Mouse (Mus musculus): ENCODE data around the gene Lyrm9.
"Not testable (repeated sequence)": the region's sequence is repeated elsewhere in the genome, so short reads cannot be mapped to it uniquely, and the experiment has no call there.

Gene Lyrm9

DNA sequence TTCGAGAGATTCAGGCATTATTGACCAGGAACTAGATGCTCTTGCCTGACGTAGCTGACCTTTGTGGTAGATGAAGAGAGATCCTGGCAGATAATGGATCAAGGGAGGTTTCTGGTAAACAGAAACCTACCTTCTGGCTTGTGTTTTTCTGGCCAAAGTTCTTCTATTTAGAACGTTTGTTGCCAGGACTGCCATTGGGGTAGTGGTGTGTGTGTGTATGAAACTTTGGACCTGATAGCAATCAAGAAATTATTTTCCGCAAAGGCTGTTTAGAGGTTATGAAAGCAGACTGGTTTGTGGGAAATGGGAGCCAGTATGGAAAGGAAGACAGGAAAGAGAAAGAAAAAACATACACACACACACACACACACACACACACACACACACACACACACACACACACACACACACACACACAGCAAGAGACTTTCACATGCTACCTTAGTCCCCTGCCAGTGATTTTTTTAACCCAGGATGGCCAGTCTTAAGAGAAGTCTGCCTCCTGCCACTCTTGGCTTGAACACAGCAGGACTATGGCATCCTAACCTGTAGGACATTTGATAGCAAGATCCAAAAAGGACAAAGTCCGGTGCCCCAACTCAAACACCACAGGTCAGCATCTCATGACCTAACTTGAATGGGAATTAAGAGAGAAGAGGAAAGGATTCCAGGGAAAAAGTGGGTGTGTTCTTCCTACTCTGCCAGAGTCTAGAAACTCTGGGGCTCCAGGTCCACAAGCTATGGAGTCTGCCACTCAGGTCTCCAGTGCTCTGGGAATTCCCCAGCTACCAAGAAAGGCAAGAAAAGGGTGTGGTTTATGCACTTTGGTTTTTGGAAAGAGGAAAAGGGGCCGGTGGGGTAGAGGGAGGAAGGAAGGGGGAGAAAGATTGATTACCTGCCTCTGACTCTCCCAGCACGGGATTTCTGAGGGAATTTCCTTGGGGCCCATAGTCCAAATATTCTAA lies 21.8 kb downstream of the Lyrm9 start:
- intact Hi-C loops (cut with DNase I) = no loop called here

DNA sequence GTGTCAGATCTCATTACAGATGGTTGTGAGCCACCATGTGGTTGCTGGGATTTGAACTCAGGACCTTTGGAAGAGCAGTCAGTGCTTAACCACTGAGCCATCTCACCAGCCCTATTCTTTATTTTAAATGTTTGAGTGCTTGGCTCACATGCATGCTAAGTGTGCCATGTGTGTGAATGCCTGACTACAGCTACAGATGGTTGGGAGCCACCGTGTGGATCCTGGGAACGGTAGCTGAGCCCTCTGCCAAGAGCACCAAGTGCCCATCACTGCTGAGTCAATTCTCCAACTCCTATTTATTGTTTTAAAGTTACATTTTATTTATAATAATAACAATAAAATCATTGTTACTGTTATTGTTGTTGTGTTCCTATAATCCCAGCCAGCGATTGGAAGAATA lies 23.5 kb downstream of the Lyrm9 start:
- intact Hi-C loops (cut with DNase I) = no loop called here

GRCm38 (mm10) chr11:78851216-78851870 lies 25.0 kb downstream of the Lyrm9 start:
- intact Hi-C loops (cut with DNase I) = no loop called here

DNA sequence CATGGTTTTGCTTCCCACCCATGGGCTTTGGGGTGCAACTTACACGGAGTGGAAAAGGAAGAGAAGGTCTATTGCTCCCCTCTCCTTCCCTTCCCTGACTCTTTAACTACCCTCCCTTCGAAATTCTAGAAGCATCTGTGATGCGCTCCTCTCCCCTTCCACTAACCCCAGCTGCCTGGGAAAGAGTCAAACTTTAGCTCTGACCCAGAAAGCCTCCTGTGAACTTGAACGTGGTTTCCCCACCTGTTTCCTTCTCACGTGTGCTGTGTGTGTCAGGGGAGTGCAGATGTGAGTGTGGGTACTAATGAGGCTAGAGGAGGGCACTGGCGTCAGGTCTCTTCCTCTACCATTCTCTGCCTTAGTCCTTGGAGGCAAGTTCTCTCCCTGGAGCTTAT lies 25.5 kb downstream of the Lyrm9 start:
- intact Hi-C loops (cut with DNase I) = no loop called here

DNA sequence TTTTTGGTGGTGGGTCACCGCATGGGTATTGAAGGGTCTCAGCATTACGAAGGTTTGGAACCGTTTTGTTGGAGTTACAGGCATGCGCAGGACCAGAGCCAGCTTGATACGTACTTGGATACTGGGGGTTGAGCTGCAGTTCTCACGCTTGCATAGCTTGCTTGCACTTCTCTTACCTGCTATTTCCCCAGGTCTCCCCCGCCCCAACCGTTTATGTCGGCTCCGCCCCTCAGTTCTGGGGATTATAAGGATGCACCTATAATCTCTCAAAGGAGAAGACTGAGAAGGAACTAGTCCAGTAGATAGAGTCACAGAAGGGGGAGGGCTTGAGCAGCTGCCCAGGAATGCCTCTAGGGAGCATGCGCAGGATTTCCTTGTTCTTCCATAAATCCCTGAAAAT lies 26.1 kb downstream of the Lyrm9 start:
- intact Hi-C loops (cut with DNase I) = no loop called here

DNA sequence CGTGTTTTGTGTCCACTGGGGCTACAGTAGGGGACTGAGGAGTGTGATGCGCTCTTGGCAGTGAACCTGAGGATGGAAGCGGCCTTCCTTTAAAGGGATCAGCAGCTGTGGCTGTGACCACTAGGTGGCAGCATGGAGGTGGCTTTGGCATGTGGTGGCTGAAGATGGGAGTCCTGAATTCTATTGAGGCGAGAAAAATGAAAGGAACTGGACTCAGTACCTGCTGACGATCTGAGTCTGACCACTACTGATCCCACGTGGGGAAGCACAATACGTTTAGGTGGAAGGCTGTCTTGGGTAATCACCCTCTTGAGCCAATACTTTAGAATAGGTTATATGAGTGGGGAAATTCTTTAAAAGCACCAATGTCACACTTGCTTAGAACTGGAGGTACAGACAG lies 29.9 kb downstream of the Lyrm9 start:
- intact Hi-C loops (cut with DNase I) = loop anchor here (2.0 to 5.0 kb wide), 3 partner anchors 41 to 98 kb away; no protein-coding TSS in a partner anchor

DNA sequence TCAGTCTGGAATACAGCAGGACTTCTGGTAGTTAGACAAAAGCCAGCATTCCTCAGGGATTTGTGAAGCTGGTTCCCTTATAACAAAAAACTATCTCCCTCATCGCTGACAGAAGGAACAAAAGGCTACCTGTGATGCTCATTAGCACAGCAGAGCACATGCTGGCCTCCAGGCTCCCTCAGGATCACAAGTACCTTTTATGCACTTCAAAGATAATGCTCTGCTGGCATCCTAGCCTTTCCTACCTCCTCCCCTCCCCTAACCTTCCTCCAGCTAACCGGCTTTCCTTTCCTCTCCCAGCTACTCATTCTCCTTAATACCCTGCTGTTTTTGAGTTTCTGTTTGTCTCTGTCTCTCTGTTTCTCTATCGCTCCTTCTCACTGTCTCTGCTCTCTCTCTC lies 31.2 kb downstream of the Lyrm9 start:
- intact Hi-C loops (cut with DNase I) = loop anchor here (2.0 to 5.0 kb wide), 3 partner anchors 40 to 97 kb away; no protein-coding TSS in a partner anchor

DNA sequence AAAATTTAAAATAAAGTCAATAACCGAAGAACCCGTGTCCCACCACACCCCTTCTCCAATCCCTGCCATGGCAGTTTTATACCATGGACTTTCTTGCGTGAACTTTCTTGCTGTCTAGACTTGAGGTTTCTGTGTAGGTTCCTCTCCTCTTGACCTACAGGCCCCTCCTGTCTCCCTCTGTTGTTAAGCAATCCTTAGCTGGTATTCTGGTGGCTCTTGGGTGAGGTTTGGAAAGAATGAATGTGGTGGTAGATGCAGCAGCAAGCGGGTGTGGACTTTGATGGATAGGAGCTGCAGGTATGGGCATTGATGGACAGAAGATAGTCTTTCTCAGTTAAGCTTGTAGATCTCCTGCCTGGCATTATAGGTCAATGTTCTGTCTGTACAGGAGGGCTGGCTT lies 37.5 kb downstream of the Lyrm9 start:
- intact Hi-C loops (cut with DNase I) = no loop called here

DNA sequence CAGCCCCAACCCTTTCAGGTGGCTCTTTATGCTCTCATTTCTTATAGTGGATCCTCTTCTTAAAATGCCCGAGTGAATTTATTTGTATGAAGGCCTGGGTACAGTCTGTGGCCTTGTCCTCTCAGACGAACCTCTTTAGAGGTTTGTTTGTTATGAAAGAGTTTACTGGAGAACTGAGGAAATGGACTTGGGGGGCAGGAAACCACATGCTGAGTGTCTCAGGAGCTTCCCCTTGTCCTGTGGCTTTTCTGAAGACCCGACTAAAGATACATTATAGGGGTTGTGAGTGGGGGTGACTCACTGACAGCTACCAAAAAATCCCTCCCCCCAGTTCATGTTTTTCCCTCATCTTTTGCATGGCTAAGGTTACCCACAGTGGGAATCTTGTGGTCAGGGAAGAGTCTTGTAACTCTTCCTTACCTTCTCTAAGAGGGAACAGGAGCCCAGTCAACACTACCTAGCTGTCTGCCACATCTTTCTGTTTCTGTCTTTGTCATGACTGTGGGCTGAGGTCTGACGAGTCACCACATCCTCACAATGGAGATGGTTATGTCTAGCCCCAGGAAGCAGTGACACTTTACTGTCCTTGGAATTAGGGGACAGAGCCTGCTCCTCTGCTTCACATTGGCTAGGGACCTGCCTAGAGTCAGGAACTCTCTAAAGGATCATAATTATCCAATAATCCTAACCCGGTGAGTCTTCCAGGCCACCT lies 38.3 kb downstream of the Lyrm9 start:
- intact Hi-C loops (cut with DNase I) = no loop called here

DNA sequence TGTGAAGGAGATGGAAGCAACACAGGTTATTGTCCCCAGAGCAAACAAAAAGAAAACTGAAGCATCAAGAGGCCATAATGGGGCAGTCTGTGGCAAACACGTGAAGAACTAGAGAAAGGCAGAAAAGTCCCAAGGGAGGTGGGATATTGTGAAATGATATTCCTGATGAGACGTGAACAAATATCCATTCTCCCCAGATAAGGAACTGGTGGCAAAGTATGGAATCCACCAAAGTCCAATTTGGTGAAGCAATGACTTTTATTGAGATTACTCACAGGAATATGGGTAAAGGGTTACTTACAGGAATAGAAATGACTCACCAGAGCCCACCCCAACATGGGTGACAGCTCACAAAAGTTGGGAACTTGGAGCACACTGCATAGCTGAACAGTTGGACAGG lies 38.9 kb downstream of the Lyrm9 start:
- intact Hi-C loops (cut with DNase I) = no loop called here

- intact Hi-C loops (cut with DNase I) = no loop called here
These were observed 40.1 kb downstream of the Lyrm9 start for GRCm38 (mm10) chr11:78866486-78866885.

GRCm38 (mm10) chr11:78867696-78868095 lies 41.3 kb downstream of the Lyrm9 start:
- intact Hi-C loops (cut with DNase I) = no loop called here

- intact Hi-C loops (cut with DNase I) = not testable (repeated sequence)
These were observed 42.8 kb downstream of the Lyrm9 start for GRCm38 (mm10) chr11:78869205-78869604.

DNA sequence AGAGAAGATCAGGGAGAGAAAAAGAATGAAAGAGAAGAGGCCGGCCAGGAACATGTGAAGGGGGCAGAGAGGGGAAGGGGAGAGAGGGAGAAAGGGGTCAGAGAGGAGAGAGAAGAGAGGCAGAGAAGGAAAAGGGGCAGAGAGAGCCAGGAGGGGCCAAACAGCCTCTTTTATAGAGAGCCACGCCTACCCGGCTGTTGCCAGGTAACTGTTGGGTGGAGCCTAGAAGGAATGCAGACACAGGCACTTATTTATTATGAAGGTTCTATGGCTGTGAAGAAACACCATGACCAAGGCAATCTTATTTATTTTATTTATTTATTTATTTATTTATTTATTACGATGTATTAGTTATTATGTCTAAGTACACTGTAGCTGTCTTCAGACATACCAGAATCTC lies 44.5 kb downstream of the Lyrm9 start:
- intact Hi-C loops (cut with DNase I) = no loop called here

- intact Hi-C loops (cut with DNase I) = no loop called here
These were observed 46.4 kb downstream of the Lyrm9 start for GRCm38 (mm10) chr11:78872782-78873181.

- intact Hi-C loops (cut with DNase I) = no loop called here
These were observed 53.3 kb downstream of the Lyrm9 start for GRCm38 (mm10) chr11:78879727-78880126.

- intact Hi-C loops (cut with DNase I) = no loop called here
These were observed 60.3 kb downstream of the Lyrm9 start for GRCm38 (mm10) chr11:78886693-78887092.

DNA sequence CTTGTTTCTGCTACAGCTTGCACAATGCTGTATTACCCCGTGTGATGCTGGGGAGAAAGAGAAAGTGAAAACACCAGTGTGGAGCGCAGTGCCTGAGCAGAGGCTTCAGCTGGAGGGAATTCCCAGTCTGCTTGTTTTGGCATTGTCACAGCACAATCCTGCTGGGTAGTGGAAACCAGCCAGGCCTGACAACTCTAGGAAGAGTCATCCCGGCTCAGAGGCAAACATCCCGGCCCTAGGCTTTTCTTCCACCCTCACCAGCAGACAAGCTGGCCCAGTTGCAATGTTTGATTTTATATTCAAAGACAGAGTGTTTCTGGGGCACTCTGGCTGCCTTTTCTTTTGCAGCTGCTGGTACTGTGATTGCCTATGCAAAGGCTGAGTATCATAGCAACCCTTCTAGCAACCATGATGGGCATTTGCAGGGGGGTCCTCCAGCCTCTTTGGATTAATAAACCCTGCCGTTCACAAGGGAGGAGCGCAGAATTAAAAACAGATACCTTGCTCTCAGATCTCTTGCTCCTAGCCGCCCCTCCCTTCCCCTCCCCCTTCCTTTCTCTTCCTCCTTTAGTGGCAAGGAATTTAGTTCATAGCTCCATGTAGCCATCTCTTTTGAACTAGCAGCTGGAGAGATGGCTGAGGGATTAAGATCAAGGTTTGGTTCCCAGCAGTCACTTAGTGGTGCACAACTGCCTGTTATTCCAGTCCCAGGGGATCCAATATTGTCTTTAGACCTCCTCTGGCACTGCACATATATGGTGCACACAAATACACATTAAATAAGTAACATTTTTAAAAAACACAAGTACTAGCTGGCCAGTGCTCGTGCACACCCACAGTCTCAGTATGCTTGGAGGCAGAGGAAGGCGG lies 61.0 kb downstream of the Lyrm9 start:
- intact Hi-C loops (cut with DNase I) = no loop called here

DNA sequence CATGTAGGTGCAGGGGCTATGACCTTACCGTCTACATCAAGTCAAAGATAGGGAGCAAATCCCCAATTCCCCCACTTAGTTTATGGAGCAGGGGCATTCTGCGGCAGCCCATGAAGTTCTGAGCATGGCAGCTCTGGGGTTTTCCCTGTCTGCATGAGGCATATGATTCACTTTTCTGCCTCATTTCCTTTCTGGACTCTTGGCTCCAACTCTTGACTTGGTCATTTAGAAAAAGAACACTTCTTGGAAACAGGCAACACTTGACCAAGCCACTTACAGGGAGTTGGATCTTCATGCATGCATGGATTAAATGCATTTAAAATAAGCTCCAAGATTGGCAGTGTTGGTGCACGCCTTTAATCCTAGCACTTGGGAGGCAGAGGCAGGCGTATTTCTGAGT lies 62.8 kb downstream of the Lyrm9 start:
- intact Hi-C loops (cut with DNase I) = no loop called here
